Mouse (Mus musculus) ES-Bruce4 (cell line): ENCODE results near the gene Zfp628.

Experiments
- EP300 ChIP-seq: IDR thresholded peaks from 2 replicates; pipeline ENCODE4 v1.6.1; 2011; ENCODE audit warnings: low read depth, low read length; ENCODE audit not compliant: insufficient read depth
- POLR2A ChIP-seq: IDR thresholded peaks from one replicate; pipeline ENCODE4 v1.8.1; 2011; ENCODE audit warnings: low read length; ENCODE audit not compliant: insufficient read depth

GRCm38 (mm10) chr7:4920496-4920895 lies 5.5 kb downstream of the Zfp628 start:
- TF ChIP-seq POLR2A (no peak), EP300 (no peak)
